Mouse (Mus musculus) liver, postnatal 0 days (tissue): Measurements from ENCODE around the gene Atxn10.

Source experiments
- CTCF ChIP-seq: sonication (generic); IDR thresholded peaks from 2 replicates; pipeline ENCODE4 v1.5.1; 2016; ENCODE audit warnings: antibody characterized with exemption, low read depth
- EP300 ChIP-seq: IDR thresholded peaks from 2 replicates; pipeline ENCODE4 v1.6.1; 2016; ENCODE audit warnings: antibody characterized with exemption, low read depth, mild to moderate bottlenecking

- TF ChIP-seq CTCF, result no peak
- TF ChIP-seq EP300, result no peak
These were observed 12.8 kb upstream of the Atxn10 start for GRCm38 (mm10) chr15:85323214-85323613.
